19 mouse cellular contexts compared by ENCODE assay signal in the genomic region with DNA sequence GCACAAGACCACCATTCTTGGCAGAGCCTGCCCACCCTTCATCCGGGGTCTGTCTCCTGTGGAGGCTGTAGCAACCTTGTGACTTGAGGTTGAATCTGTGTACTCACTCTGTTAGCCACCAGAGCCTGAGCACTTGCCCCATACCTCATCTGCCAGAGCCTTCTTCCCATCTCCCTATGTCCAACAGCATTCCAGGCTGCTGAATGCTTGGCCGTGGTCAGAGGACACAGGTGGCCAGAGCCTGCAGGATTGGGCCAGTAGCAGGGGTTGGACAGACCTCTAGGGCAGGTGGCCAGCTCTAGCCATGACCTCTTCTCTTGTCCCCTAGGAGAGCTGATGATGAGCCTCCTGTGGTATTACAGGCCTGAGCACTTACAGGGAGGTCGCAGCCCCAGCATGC.
"Had no signal": no experiment of that assay in that cellular context is flagged by ENCODE, and none has a peak within 500 bp of the region (broad histone marks: within the 10 kb centered on the region; RNA-seq: fewer than 3 reads in every experiment).

No protein-coding gene starts in this region.

- DNase-seq: kidney, postnatal 10 days; kidney, postnatal 36 days; layer of hippocampus, postnatal 36 days; left cerebral cortex, postnatal 4 days; liver, postnatal 0 days; lung, embryonic 14.5 days; retina, postnatal 1 day; right cerebral cortex, postnatal 25 days; spleen, adult 18-20 months; thymus, postnatal 25 days had no signal

- H3K4me3 ChIP-seq: kidney, embryonic 15.5 days; left cerebral cortex, adult 2 months; limb, embryonic 12.5 days; limb, embryonic 15.5 days; midbrain, embryonic 12.5 days; midbrain, embryonic 15.5 days; neural tube, embryonic 13.5 days; stomach, embryonic 15.5 days had no signal

- H3K27me3 ChIP-seq: kidney, embryonic 15.5 days; limb, embryonic 12.5 days; limb, embryonic 15.5 days; midbrain, embryonic 12.5 days; midbrain, embryonic 15.5 days; neural tube, embryonic 13.5 days; stomach, embryonic 15.5 days had no signal

- H3K4me2 ChIP-seq: kidney, embryonic 15.5 days; limb, embryonic 12.5 days; limb, embryonic 15.5 days; liver, embryonic 11.5 days; lung, embryonic 14.5 days; midbrain, embryonic 12.5 days; midbrain, embryonic 15.5 days; neural tube, embryonic 13.5 days; stomach, embryonic 15.5 days had no signal
